Mouse (Mus musculus): ENCODE results near the gene Copz1.

Copz1 gene

DNA sequence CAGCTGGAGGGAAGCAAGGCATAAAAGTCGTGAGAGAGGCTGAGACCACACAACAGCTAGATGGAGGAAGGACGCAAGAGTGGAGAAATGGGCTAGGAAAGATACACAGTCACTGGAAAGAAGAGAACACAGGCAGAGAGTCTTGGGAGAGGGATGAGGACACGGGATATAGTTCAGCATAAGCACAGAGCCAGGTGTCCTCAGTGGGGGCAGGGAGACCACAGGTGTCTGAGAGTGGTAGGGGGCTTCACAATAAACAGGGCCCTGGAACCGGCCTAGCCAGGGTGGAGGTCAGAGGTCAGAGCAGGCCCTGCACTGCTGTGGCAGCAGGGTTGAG, 66.3 kb downstream of the Copz1 start:
- DNase-seq (ENCODE audit: low read depth, low spot score): no peak

DNA sequence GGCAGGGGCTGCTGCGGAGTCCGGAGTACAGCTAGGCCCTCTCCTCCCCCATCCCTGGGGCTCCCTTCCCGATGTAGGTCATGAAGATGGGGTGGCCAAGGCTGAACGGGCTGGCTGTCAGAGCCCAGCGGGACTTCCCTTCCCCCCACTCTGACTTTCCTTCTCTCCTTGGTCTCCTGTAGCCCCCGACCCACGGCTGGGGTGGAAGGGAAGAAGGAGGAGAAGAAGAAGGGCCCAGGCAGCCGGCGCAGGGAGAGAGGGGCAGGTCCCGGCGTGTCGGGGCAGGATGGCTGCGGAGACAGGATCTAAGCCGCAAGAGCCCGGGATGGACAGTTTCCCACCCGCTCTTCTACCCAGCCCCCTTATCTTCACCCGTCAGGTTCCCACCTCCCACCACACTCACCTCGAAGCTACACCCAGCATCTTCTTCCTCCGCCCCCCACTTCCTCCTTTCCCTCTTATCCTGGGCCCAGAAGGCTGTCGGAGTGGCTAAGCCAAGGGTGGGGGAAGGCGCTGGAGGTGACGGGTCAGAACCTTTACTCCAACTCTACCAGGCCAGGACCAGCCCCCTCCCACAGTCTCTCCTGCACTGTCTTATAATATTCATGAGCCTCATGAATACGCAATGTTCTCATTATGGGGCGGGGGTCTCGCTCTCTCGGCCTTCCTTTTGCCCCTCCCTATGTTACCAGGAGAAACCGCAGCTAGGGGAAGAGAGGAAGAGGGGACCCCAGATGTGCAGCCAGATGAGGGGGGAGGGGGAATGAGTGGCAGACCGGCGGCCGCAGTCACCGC, 66.8 kb downstream of the Copz1 start:
- no peak for DNase-seq (ENCODE audit: low read depth, low spot score)

DNA sequence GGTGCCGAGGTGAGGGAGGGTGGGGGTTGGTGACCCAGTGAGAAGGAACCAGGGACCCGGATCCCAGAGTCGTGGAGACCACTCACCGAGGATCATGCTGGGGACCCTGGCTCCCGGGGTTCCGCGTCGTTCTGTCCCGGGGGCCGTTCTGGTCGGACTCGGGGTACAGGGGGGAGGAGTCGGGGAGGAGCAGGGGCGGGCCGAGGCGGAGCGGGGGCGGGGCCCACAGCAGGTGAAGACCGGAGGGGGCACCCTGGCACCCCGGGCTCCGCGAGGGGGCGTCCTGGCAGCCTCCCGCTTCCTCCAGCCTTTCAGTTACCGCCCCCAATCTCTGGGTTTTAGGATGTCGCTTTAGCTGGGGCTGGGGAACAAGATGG, 67.4 kb downstream of the Copz1 start, which contains the start of gene Zfp385a:
Gene Zfp385a, minus strand, starts transcription at position 133 of the 377 bp plus-strand sequence.
- DNase-seq (ENCODE audit: low read depth, low spot score): no peak

DNA sequence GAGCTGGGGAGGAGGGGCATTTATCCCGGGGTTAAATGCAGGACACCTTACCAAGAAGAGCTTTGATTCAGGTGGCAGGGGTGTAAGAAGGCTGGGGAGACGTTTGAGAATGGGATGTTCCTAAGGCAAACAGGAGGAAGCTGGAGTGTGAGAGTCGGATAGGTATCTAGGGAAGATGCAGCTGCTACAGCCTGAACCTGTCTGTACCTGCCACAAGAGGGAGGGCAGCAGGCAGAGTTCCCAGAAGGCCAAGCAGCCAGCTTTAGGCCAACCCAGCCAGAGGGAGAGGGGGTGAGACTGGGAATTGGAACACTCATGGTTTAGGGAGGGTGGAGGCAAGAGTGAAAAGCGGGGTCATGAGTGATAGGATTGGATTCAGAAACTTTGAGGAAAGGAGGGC, 68.3 kb downstream of the Copz1 start:
- DNase-seq (ENCODE audit: low read depth, low spot score): no peak

DNA sequence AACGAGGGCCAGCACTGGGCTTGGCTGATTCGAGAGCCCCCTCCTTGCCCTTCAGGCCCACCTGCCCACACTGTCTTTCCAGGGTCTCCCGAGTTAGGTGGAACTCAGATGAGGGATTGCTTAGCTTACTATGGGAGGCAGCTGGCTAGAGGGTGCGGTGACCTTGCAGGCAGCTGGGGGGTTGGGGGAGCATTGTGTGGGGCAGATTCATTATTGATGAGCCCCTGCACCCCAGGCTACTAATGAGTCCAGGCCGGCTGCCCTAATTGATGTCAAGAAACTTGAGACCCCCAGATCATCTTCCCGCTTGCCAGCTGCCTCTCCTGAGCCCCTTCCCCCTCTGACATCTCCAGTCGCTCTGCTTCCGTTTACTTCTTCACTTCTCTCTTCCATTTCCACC, 69.0 kb downstream of the Copz1 start:
- DNase-seq (ENCODE audit: low read depth, low spot score): no peak

DNA sequence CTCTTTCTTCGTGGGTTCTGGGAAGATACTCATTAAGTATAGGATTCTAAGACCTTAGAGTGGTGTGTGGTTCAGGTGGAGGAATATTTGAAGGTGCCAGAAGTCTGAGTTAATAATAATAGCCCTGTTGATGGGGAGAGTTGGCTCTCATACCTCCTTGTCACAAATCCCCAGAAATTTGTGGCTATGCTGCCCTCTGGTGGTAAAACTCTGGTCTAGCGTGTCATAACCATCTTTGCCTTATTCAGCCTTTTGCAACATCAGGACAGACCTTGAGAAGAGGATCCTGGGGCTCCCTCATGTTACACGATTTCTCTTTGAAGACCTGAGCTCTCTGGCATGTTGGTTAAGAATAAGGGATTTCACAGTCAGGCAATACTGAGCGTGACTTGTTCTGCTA, 69.9 kb downstream of the Copz1 start:
- no peak for DNase-seq (ENCODE audit: low read depth, low spot score)

DNA sequence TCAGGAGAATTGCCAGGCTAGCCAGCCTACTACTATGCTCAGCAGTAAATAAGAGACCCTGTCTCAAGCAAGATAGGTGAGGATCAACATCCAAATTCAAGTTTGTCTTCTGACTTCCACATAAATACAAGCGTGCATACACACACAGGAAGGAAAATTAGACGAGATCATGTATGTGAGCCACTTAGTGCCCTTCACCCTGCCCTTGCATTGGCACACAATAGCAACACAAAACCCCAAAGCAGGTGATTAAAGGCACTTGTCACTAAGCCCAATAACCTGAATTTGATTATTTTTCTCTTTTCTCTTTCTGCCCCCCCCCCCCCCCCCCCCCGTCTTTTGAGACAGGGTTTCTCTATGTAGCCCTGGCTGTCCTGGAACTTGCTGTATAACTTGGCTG, 70.5 kb downstream of the Copz1 start:
- no peak for DNase-seq (ENCODE audit: low read depth, low spot score)

DNA sequence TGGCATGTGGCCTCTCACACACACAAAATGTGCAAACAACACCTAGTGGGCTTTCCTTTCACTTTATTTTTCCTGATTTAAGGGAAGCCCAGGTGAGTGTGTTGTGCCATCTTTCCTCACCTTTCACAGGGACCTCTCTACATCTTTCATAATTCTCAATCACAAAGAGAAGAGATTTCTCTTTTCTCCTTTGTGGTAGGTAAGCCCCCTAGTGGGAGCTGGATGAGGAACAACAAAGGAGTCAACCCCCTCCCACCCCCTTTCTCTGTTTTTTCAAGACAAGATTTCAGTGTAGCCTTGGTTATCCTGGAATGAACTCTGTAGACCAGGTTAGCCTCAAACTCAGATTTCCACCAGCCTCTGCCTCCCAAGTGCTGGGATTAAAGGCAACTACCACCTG, 71.0 kb downstream of the Copz1 start:
- DNase-seq (ENCODE audit: low read depth, low spot score): no peak

DNA sequence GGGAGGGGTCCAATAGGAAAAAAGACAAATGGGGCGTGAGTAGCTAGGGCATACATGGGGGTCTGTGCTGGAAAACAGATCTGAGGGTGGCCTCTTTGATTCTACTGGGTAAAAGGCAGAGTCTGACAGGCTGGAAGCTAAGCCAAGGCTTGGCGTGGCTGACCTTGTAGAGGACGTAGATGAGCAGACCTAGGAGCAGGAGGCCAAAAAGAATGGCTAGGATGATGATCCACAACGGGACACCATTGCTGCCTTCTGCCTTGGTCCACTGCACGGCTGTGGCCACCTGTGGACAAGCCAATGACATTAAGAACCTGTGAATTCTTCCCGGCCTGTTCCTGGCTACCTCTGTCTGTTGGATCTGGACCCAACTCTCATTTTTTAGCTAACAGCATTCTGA, 73.3 kb downstream of the Copz1 start:
- no peak for DNase-seq (ENCODE audit: low read depth, low spot score)

DNA sequence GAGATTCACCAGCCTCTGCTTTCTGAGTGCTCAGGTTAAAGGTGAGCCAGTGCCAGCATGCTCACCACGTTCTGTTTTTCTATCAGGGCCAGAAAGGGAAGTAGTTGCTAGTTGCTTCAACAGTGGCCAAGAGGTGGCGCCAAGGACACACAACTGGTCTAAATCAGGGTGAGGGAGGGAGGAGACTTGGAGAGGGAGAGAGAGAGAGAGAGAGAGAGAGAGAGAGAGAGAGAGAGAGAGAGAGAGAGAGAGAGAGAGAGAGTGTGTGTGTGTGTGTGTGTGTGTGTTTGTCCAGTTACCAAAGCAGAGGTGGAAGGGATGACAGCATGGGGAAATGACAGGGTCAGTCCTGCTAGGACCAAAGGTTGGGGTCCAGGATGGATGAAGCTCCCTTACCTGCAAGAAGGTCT, 74.8 kb downstream of the Copz1 start:
- no peak for DNase-seq (ENCODE audit: low read depth, low spot score)
